Mouse (Mus musculus) urinary bladder, postnatal 4 days (tissue): ENCODE measurements around the gene Eif4a3.
A peak's percentile ranks its signal among the peaks of the same experiment; 100 is the strongest.
"Not testable (repeated sequence)": the region's sequence is repeated elsewhere in the genome, so short reads cannot be mapped to it uniquely, and the experiment has no call there.

Source experiments
- DNase-seq, 2 experiments: peaks; one replicate each; pipeline ENCODE4 v3.0.0; 2021 to 2022; ENCODE audit warnings: low spot score in 2 of 2

Gene Eif4a3

DNA sequence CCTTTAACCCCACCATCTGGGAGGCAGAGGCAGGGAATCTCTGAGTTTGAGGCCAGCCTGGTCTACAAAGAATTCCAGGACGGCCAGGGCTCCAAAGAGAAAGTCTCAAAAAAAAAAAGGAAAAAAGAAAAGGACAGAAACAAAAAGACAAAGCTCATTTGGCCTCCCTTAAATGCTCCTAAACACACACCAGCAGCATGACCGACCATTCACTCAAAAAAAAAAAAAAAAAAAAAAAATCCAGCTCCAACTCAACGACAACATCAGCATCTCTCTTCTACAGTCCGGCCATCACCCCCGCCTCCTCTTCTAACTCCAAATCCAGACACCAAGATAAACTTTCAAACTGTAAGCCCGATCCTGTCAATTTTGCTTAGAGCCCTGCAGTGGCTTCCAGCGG, 972 bp downstream of the Eif4a3 start:
- no peak for DNase-seq

DNA sequence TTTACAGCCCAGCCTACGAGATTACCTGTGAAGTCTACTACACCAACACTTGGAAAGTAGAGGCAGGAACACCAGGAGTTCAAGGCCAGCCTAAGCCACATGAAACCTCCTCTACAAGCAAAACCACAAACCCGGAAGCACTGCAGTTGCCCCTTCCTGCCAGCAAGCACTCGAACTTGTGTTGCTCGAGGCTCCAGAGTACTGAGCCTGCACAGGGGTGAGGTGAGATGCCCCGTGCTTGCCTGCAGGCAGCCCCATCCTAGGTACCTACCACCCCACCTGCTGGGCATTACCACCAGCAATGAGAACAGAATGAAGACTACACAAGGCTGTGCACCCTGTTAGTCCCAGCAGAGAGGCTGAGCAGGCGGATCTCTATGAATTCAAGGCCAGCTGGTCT, 1.9 kb downstream of the Eif4a3 start:
- no peak for DNase-seq

DNA sequence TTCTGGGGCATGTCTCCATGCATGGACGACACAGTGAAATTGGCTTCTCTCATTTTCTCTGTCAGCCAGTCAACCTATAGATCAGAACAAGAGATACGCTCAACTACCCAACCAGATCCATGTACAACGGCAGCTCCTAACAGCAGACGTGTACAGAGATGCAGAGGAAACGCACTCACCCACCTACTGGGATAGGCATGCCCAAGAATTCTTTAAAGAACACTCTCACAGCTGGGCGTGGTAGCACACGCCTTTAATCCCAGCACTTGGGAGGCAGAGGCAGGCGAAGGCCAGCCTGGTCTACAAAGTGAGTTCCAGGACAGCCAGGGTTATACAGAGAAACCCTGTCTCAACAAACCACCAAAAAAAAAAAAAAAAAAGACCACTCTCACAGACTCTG, 7.0 kb downstream of the Eif4a3 start:
- not testable (repeated sequence) for DNase-seq

DNA sequence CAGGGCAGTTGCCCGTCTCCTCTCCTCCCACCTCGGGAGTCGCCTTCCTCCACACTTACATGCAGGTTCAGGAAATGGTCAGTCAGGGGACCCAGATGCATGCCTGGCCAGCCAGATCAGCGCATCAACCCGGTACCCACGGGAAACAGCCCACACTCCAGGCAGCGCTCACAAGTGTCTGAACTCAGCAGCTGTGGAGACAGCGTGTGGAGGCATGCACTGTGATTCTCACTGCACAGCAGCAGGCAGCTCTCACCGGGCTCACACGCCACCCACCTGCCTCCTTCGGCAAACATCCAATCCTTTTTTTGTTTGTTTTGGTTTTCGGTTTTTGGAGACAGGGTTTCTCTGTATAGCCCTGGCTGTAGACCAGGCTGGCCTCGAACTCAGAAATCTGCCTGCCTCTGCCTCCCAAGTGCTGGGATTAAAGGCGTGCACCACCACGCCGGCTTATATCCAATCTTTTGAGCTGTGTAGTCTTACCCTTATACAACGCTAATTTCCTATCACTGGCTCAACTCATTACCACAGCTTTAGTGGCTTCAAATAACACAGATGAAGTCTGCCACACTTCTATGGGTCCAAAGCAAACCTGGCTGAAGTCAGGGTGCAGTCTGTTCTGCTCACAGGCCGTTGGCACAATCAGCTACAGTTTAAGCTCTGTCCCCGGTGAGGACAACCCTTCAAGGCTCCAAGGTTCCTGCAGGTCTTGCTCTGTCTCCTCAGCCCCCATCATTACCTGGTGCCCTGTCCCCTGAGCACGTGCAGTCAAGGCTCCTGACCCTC, 12.5 kb downstream of the Eif4a3 start:
- DNase-seq, result no peak

DNA sequence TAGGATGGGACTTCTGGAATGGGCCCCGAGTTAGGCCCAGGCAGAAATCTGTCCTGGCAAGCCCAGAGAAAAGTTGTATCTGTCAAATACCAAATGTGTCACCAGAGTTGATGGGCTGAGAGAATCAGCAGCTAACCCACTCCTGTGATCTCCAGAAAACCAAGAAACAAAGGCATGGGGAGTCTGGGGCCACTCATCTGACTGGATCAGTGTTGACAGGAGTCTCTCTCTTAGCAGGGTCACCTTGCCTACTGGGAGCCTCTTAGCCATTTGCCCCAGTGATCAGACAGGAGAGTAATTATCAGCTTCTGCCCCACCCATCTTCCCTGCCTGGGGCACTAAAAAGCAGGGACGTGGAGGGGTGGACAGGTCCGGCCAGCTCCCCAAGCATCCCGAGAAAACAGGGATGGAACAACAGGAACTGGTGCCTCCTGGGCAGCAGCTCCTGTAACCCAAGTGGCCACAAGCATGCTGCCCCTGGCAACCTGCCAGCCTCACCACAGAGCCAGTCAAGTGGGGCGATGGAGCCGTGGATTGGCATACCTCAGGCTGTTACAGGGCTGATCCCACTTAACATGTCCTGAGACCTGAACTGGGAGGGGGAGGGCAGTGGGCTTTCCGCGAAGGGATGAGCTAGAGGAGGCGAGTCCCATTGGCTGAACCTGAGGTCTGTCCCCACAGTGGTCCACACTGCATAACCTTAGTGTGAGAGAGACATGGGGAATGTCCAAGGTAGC, 13.9 kb downstream of the Eif4a3 start:
- no peak for DNase-seq

DNA sequence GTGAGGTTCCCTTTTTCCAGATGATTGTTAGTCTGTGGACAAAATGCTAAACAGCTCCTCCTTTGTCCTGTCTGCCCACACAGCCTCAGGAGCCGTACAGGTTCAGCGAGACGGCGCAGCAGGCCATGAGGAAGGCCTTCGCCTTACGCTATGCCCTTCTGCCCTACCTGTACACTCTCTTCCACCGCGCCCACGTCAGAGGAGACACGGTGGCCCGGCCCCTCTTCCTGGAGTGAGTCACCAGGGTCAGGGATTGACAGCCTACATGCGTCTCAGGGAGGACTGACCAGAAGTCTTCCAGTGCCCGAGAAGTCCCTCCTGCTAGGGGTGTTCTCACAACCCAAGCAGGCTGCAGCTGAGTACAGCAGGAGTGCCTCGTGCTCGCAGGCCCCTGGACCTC, 18.9 kb downstream of the Eif4a3 start:
- no peak for DNase-seq

DNA sequence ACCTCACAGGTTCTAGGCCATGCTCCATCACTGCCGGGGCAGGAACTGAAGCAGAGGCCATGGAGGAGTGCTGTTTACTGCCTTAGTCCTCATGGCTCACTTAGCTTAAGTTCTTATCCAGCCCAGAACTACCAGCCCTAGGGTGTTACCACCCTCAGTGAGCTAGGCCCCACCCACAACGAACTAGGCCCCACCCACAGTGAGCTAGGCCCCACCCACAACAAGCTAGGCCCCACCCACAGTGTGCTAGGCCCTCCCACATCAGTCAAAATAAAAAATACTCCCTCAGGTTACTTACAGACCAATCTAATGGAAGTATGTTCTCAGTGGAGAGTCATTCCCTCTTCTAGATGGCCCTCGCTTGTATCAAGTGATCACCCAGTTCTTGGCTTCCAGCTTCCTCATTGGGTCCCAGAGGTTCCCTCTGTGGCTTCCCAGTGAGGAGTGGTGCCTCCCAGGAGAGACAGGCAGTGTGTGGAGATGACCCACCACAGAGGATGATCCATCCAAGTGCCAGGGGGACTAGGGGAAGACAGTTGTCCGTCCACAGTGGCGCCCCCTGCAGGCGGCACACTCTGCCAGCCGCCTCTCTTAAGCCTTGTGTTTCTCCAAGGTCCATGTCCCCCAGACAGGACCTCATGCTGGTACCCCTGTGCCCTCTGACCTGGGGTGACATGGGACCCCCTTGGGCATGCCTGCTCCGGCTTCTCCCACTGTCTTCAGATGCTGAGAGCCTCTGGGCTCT, 26.5 kb downstream of the Eif4a3 start:
- DNase-seq, result no peak

DNA sequence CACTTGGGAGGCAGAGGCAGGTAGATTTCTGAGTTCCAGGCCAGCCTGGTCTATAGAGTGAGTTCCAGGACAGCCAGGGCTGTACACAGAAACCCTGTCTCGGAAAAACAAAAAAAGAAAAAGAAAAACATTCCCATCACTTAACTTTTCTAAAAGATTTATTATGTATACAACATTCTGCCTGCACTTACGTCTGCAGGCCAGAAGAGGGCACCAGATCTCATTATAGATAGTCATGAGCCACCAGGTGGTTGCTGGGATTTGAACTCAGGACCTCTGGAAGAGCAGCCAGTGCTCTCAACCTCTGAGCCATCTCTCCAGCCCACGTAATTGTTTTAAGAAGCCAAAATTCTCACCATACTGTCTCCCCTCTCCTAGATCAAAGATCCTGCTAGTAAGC, 27.4 kb downstream of the Eif4a3 start:
- DNase-seq, result not testable (repeated sequence)

DNA sequence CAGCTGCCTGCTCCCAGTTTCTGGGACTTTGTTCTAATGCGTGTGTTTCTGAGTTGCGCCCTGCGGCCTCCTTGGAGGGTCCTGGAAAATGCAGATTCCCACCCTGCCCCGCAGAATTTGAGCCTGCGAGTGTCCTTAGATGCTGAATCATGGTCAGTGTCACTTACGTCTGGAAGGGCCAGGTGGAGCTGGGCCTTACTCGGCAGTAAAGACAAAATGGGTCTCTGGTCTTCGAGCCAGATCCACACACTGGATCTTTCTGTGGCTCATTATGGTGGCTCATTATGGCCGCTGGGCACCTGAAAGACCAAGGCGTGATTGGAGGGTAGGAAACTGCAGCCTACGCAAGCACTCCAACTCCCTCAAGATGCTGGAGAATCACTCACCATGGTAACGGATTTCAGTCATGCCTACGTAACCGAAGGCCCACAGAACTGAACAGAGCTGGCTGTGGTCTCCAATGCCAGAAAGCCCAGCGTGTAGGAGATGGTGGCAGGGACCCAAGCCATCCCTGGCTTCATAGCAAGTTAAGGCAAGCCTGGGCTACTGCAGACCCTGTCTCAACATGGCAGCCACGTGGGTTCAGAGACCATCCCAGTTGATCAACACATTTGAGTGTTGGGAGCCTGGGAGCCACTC, 31.2 kb downstream of the Eif4a3 start:
- DNase-seq, result no peak

DNA sequence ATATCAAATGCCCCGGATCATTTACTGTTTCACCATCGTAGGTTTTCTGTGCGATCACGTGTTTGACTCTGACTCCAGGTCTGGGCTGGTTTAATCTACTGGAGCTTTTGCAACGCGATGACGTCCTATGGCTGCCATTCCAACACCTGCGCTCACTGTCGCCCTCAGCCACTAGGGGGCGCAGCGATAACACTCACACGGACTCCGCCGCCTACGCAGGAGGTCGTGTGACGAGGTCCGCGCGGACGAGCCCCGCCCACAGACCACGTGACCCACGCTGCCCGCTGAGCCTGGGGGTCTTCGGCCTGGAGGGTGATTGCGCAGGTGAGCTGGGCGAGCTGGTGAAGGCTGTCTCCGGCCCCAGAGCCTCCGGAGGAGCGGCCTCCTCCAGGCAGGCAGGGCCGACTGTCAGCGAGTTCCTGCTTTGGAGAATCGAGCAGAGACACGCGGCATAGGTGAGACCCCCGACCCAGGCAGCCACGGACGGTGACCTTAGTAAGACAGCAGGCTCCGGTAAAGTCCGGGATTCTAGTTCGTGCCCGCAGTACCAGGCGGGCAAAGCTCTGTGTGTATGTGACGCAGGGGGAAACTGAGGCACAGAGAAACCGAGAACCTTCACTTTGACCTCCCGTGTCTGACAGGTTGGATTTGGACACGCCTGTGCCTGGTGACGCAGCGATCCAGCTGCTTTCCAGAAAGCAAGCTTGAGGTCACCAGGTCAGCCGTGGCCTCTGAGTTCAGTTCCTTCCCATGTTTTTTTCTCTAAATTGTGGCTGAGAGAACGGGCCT, 31.9 kb downstream of the Eif4a3 start, which contains the start of gene Gaa:
Gene Gaa (plus strand): TSS at position 120 of the 789 bp plus-strand sequence.
- peak; percentile 87 to 96 for DNase-seq

DNA sequence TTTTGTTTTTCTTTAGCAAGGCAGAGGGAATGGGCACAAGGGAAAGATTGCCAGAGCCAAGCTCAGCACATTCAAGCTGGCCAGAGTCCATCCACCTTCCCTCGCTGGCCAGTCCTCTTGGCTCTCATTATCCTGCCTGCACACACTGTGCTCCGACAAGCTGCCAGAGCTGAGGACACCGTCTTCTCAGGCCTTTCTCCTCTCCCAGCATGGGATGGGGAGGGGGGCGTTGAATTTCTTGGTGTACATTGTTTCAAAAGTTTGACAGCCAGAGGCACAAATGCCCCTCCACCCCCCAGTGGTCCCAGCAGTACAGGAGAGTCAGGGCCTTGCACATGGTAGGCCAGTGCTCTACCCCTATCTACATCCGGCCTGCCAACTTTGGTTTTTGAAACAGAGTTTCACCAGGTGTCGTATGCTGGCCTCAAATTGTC, 32.6 kb downstream of the Eif4a3 start:
- DNase-seq, result peak in 1 of 2 experiments; percentile 65

DNA sequence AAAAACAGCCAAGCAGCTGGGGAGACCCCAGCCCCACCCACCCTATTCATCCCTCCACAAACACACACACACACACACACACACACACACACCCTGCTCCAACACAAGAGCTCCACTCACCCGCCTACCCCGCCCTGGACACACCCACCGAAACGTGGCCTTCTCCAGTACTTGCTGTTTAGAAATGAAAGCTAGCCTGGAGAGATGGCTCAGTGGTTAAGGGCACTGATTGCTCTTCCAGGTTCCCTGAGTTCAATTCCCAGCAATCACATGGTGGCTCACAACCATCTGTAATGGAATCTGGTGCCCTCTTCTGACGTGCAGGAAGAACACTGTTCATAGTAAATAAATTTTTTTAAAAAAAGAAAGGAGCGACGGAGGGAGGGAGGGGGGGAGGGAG, 34.1 kb downstream of the Eif4a3 start:
- no peak for DNase-seq

DNA sequence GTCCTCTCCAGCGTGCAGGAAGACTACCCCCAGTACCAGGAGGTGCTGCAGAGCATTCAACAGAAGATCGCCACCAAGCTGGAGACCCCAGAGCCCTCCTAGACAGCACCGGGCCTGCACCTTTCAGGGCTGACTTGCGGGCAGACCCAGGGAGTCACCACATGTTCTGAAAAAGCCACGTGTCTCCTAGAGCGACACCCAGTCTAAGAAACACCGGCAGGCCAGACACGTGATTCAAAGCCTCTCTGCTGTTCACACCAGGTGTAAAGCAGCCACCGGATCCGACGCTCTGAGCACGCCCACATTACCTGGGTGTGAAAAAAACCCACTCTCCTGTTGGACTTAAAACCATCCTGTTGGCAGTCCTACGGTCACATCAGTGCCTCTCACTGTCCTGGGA, 35.5 kb downstream of the Eif4a3 start:
- no peak for DNase-seq

DNA sequence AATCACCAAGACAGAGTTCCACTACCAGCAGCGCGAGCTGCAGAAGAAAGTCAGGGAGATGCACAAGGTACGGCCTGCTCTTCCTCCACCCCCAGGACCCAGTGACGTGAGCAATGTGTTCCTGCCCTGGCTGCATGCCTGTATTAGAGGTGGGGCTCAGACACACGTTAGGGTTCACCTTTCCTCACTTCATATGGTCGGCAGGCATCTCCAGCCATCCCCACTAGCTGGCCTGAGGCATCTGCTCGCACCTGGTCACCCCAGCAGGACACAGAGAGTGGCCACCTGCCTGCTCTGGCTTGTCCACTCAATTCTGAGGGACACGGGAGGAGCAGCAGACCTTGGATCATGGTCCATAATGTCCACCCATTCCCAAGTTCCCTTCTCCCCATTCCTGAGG, 39.9 kb downstream of the Eif4a3 start:
- DNase-seq, result no peak

DNA sequence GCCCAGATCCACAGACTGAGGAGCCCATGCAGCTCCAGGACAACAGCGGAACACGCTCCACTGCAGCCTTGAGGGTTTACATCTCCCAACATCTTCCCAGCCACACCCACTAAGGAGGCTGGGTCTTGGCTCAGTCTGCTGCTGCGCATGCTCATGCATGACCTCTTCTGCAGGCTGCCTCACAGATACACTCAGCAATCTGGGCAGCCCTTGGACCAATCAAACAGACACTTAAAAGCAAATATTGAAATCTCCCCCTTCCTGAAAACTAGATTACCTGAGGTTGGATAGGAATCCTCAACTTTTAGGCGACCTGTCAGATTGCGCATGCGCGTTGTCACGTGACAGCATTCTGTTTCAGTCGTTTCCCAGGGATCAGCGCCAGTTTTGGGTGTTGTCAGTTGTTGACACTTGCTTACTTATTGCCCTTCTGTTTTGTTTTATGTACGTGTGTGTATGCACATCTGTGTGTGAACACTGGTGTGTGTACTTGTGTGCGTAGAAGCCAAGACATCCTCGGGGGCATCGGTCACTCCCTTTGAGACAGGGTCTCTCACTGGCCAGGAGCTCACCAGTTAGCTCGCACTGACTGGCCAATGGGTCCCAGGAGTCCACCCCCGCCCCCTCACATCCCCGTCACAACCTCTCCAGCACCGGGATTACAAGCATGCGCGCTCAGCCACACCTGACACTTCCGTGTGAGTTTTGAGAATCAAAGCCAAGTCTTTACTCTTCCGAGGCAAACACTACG, 41.1 kb downstream of the Eif4a3 start:
- peak in 1 of 2 experiments; percentile 62 for DNase-seq

DNA sequence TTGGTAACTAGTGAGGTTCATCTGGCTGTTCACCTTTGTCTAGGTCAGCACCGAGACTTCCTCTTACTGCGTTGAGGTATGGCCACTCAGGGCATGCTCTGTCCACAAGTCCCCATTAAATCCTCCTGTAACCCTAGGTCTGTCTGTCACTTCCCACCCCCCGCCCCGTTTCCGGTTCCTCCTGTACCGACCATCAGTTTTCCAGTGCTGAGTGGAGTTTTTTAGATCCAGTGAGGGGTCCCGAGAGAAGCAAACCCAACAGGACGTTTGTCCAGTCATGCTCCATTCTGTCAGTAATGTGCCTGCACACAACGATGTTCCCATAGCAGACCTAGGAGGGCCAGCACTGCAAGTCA, 41.7 kb downstream of the Eif4a3 start:
- DNase-seq, result no peak

DNA sequence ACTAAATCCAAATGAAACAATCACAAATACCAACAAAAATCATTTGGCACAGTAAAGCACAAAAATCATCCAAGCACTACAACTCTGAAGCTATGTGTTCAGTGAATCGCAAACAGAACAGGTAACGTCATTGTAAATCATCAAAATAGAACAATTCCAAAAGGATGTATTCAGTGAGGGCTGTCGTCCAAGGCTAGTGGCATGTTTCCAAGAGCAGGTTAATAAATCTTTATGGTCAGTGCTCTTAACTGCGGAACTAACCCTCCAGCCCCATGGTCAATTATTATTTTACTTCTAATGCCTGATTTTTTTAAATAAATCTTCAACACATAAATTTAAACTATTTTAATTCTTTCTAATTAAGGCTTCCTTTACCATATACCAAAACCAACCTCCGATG, 43.3 kb downstream of the Eif4a3 start:
- not testable (repeated sequence) for DNase-seq

DNA sequence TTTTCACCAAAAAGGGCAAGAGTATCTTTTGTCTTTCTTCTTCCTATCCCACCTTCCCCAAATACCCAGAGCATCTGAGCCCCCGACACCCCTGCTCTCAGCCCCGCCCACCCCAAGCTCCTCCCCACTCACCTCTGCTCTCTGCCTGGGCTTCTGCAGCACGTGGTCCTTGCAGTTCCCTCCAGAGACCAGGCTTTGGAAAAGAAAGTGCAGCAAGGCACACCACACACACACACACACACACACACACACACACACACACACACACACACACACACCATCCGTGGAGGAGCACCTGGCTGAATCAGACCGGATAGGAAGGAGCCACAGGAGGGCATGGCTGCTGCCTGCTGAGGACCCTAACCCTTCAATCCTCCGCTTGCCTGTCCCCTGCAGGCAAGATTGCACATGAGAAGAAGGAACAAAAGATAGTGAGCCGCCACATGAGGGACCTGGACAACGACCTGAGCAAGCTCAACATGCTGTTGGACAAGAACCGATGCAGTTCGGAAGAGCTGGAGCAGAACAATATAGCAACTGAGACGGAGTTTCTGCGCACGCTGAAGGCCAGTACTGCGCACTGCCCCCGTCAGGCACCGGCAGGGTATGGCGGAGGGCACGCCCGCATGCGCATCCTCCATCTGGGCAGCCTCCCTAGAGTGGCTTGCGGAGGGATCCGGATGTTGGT, 46.9 kb downstream of the Eif4a3 start:
- no peak for DNase-seq

DNA sequence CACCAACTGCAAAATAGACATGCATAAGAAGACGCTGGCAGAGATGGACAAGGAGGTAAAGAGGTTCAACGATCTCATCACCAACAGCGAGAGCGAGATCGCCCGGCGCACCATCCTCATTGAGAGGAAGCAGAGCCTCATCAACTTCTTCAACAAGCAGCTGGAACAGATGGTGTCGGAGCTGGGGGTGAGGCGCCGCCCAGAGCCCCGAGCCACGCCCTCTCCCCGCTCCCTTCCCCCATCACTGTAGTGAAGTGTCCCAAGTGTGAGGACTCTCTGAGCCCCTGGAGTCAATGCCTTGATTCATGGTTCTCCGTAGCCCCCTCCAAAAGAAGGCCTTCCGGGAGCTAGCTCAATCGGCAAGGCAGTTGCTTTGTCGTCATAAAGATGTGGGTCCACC, 48.9 kb downstream of the Eif4a3 start:
- no peak for DNase-seq

DNA sequence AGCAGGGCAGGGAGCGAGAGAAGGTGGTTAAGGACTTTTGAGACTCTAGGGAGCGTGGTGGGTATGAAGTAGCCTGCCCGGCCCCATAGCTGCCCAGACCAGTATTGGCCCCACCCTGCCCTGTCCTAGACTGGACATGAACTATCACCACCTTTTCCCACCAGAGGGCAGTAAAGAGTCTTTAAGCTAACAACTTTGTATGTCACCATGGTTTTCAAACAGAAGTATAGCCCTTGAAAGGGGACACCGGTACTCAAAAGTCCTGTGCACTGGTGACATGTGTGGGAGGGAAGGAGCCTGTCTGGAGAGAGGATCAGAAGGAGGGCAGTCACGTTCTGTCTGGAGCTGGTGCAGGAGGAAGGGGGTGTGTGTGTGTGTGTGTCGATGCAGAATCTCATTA, 50.9 kb downstream of the Eif4a3 start:
- no peak for DNase-seq
